ENCODE assay signal across 11 mouse cellular contexts in genomic region chr11:5901320-5901719, GRCm38 (mm10). TPM values are rescaled to one million over a fixed set of nuclear protein-coding genes. Genes with fewer than 3 reads are reported as not detected.
DNase-seq lines count a peak whose midpoint lies in the region; ATAC-seq and TF ChIP-seq lines count a peak whose summit lies in the region.
"Had no signal": no experiment of that assay in that cellular context is flagged by ENCODE, and none has a peak within 500 bp of the region (broad histone marks: within the 10 kb centered on the region; RNA-seq: fewer than 3 reads in every experiment).

No protein-coding gene starts in this region.

- no peak for TF ChIP-seq CTCF in liver, postnatal 0 days (IDR thresholded peaks at IDR 0.05; ENCODE audit: low read depth)

- peaks cover 75% of the 10 kb centered on the region for H3K27me3 ChIP-seq in liver, embryonic 11.5 days (replicated peaks; ENCODE audit: control insufficient read depth, insufficient read depth, low read length)
- H3K27me3 ChIP-seq in liver, postnatal 0 days (ENCODE audit: insufficient read depth, low read length) = peaks cover 46% of the 10 kb centered on the region
- H3K27me3 ChIP-seq in forebrain, embryonic 12.5 days = peaks cover 56% of the 10 kb centered on the region
- H3K27me3 ChIP-seq in intestine, embryonic 15.5 days (replicated peaks) = no peaks in the 10 kb centered on the region
- peaks cover 22% of the 10 kb centered on the region for H3K27me3 ChIP-seq in neural tube, embryonic 13.5 days

- H3K9me3 ChIP-seq in liver, embryonic 11.5 days (ENCODE audit: control insufficient read depth, low read length) = no peaks in the 10 kb centered on the region
- no peaks in the 10 kb centered on the region for H3K9me3 ChIP-seq in liver, postnatal 0 days (ENCODE audit: low read length)
- H3K9me3 ChIP-seq in forebrain, embryonic 12.5 days = no peaks in the 10 kb centered on the region
- H3K9me3 ChIP-seq in intestine, embryonic 15.5 days = no peaks in the 10 kb centered on the region
- no peaks in the 10 kb centered on the region for H3K9me3 ChIP-seq in neural tube, embryonic 13.5 days

- H3K27ac ChIP-seq in liver, embryonic 11.5 days (ENCODE audit: low read depth, low read length) = no peak overlapping the region
- H3K27ac ChIP-seq in liver, postnatal 0 days (ENCODE audit: low read depth) = no peak overlapping the region
- H3K27ac ChIP-seq in forebrain, embryonic 12.5 days = peak overlapping the region; percentile 21; the same call in 1 of the 2 replicates
- peak overlapping the region; percentile 45 for H3K27ac ChIP-seq in intestine, embryonic 15.5 days
- peak overlapping the region; percentile 87 for H3K27ac ChIP-seq in neural tube, embryonic 13.5 days (replicated peaks)

- peak overlapping the region; percentile 37 for H3K4me3 ChIP-seq in liver, embryonic 11.5 days (ENCODE audit: low read depth, low read length)
- H3K4me3 ChIP-seq in liver, postnatal 0 days (ENCODE audit: low read depth, low read length) = no peak overlapping the region
- H3K4me3 ChIP-seq in forebrain, embryonic 12.5 days (replicated peaks) = peak overlapping the region; percentile 41
- peak overlapping the region; percentile 34; the same call in 1 of the 2 replicates for H3K4me3 ChIP-seq in intestine, embryonic 15.5 days (replicated peaks)
- peak overlapping the region; percentile 41 for H3K4me3 ChIP-seq in neural tube, embryonic 13.5 days

- no peaks in the 10 kb centered on the region for H3K36me3 ChIP-seq in liver, embryonic 11.5 days (ENCODE audit: control insufficient read depth, insufficient read depth, low read length)
- 0 out of 2 replicates have a peak, but pooled peaks cover 3% of the 10 kb centered on the region for H3K36me3 ChIP-seq in liver, postnatal 0 days (replicated peaks; ENCODE audit: insufficient read depth, low read length)
- no peaks in the 10 kb centered on the region for H3K36me3 ChIP-seq in forebrain, embryonic 12.5 days (replicated peaks)
- H3K36me3 ChIP-seq in intestine, embryonic 15.5 days = no peaks in the 10 kb centered on the region
- no peaks in the 10 kb centered on the region for H3K36me3 ChIP-seq in neural tube, embryonic 13.5 days

- 0 out of 2 replicates have a peak overlapping the region, but pooled peaks have one; percentile 1 for H3K9ac ChIP-seq in liver, embryonic 11.5 days (ENCODE audit: low read depth, low read length)
- H3K9ac ChIP-seq in liver, postnatal 0 days (replicated peaks) = no peak overlapping the region
- peak overlapping the region; percentile 63 for H3K9ac ChIP-seq in forebrain, embryonic 12.5 days
- peak overlapping the region; percentile 48 for H3K9ac ChIP-seq in intestine, embryonic 15.5 days
- peak overlapping the region; percentile 75 for H3K9ac ChIP-seq in neural tube, embryonic 13.5 days

- peaks cover 15% of the 10 kb centered on the region for H3K4me1 ChIP-seq in liver, embryonic 11.5 days (replicated peaks; ENCODE audit: control insufficient read depth, insufficient read depth, low read length)
- H3K4me1 ChIP-seq in liver, postnatal 0 days (ENCODE audit: insufficient read depth) = peaks cover 4% of the 10 kb centered on the region; the same call in 1 of the 2 replicates
- H3K4me1 ChIP-seq in forebrain, embryonic 12.5 days = peaks cover 31% of the 10 kb centered on the region
- H3K4me1 ChIP-seq in intestine, embryonic 15.5 days (replicated peaks) = peaks cover 37% of the 10 kb centered on the region
- peaks cover 47% of the 10 kb centered on the region for H3K4me1 ChIP-seq in neural tube, embryonic 13.5 days (replicated peaks)

- WGBS in liver, embryonic 11.5 days = 20% methylated on average over 3 of the region's 3 CpGs
- 31% methylated on average over 3 of the region's 3 CpGs for WGBS in liver, postnatal 0 days (ENCODE audit: insufficient replicate concordance)
- 11% methylated on average over 3 of the region's 3 CpGs for WGBS in forebrain, embryonic 12.5 days
- 38% methylated on average over 3 of the region's 3 CpGs for WGBS in intestine, embryonic 15.5 days
- WGBS in neural tube, embryonic 13.5 days = 17% methylated on average over 3 of the region's 3 CpGs

- DNase-seq in liver, embryonic 11.5 days (ENCODE audit: low spot score) = no peak
- no peak for DNase-seq in liver, postnatal 0 days
- DNase-seq in gastrocnemius, postnatal 25 days = no peak
- no peak for DNase-seq in right cerebral cortex, postnatal 25 days
- DNase-seq in right cerebral cortex, postnatal 4 days = no peak
- DNase-seq: thymus, adult 18-20 months had no signal

- H3K4me2 ChIP-seq in liver, embryonic 11.5 days = peak overlapping the region; percentile 52
- H3K4me2 ChIP-seq in liver, postnatal 0 days (ENCODE audit: low read depth, low read length) = no peak overlapping the region
- peak overlapping the region; percentile 75 for H3K4me2 ChIP-seq in forebrain, embryonic 12.5 days
- peak overlapping the region; percentile 70 for H3K4me2 ChIP-seq in intestine, embryonic 15.5 days (replicated peaks)
- H3K4me2 ChIP-seq in neural tube, embryonic 13.5 days = peak overlapping the region; percentile 71

- no peak for ATAC-seq in liver, embryonic 11.5 days (replicated peaks; ENCODE audit: low FRiP score)
- ATAC-seq in liver, postnatal 0 days = no peak
- no peak for ATAC-seq in forebrain, embryonic 12.5 days (ENCODE audit: low FRiP score)
- ATAC-seq in intestine, embryonic 15.5 days = no peak
- ATAC-seq in neural tube, embryonic 13.5 days (ENCODE audit: low read depth) = no peak

- TF ChIP-seq EP300 in liver, postnatal 0 days (IDR thresholded peaks at IDR 0.05; ENCODE audit: low read depth) = no peak

RNA-seq across cellular contexts. Expression of gene Myl7, which starts 2.7 kb away (rescaled TPM):
- polyA plus RNA-seq in liver, embryonic 11.5 days (2014; fragmentation: Nextera tagmentation; extraction: Ambion mirVana) = 73.1 and 156 TPM in 2 replicates
- 2.4 and 2.6 TPM in 2 replicates for polyA plus RNA-seq in liver, postnatal 0 days (2015; fragmentation: Nextera tagmentation; extraction: Ambion mirVana)
- 0.99 and 2.0 TPM in 2 replicates for polyA plus RNA-seq in forebrain, embryonic 12.5 days (2016; fragmentation: Nextera tagmentation; extraction: Ambion mirVana)
- 68.3 and 73.5 TPM in 2 replicates for polyA plus RNA-seq in intestine, embryonic 15.5 days (2015; fragmentation: Nextera tagmentation; extraction: Ambion mirVana)
- 1.7 and 3.5 TPM in 2 replicates for polyA plus RNA-seq in neural tube, embryonic 13.5 days (2015; fragmentation: Nextera tagmentation; extraction: Ambion mirVana)
- not detected for total RNA-seq in gastrocnemius, postnatal 25 days (2021)
- total RNA-seq: layer of hippocampus, adult 8-10 months had no signal
- polyA plus RNA-seq: frontal cortex, adult 2 months had no signal

RNA-seq across cellular contexts. Expression of gene Pold2, which starts 23.2 kb away (rescaled TPM):
- 151 and 158 TPM in 2 replicates for polyA plus RNA-seq in liver, embryonic 11.5 days (2014; fragmentation: Nextera tagmentation; extraction: Ambion mirVana)
- polyA plus RNA-seq in liver, postnatal 0 days (2015; fragmentation: Nextera tagmentation; extraction: Ambion mirVana) = 24.0 and 27.0 TPM in 2 replicates
- 104 and 108 TPM in 2 replicates for polyA plus RNA-seq in forebrain, embryonic 12.5 days (2016; fragmentation: Nextera tagmentation; extraction: Ambion mirVana)
- 137 TPM in 2 replicates for polyA plus RNA-seq in intestine, embryonic 15.5 days (2015; fragmentation: Nextera tagmentation; extraction: Ambion mirVana)
- 52.2 and 59.0 TPM in 2 replicates for polyA plus RNA-seq in neural tube, embryonic 13.5 days (2015; fragmentation: Nextera tagmentation; extraction: Ambion mirVana)
- total RNA-seq in gastrocnemius, postnatal 25 days (2021) = 10 to 100 TPM; 34.8 to 37.6 TPM

RNA-seq across cellular contexts. Expression of gene Aebp1, which starts 39.6 kb away (rescaled TPM):
- polyA plus RNA-seq in liver, embryonic 11.5 days (2014; fragmentation: Nextera tagmentation; extraction: Ambion mirVana) = 11.3 TPM in 2 replicates
- polyA plus RNA-seq in liver, postnatal 0 days (2015; fragmentation: Nextera tagmentation; extraction: Ambion mirVana) = 2.9 and 3.1 TPM in 2 replicates
- 14.6 and 20.5 TPM in 2 replicates for polyA plus RNA-seq in forebrain, embryonic 12.5 days (2016; fragmentation: Nextera tagmentation; extraction: Ambion mirVana)
- polyA plus RNA-seq in intestine, embryonic 15.5 days (2015; fragmentation: Nextera tagmentation; extraction: Ambion mirVana) = 36.4 and 38.4 TPM in 2 replicates
- 23.6 and 24.7 TPM in 2 replicates for polyA plus RNA-seq in neural tube, embryonic 13.5 days (2015; fragmentation: Nextera tagmentation; extraction: Ambion mirVana)
- 10 to 100 TPM; 23.9 to 31.3 TPM for total RNA-seq in gastrocnemius, postnatal 25 days (2021)

RNA-seq across cellular contexts. Expression of gene Gck, which starts 48.6 kb away (rescaled TPM):
- polyA plus RNA-seq in liver, embryonic 11.5 days (2014; fragmentation: Nextera tagmentation; extraction: Ambion mirVana) = 0.35 and 0.45 TPM in 2 replicates
- polyA plus RNA-seq in liver, postnatal 0 days (2015; fragmentation: Nextera tagmentation; extraction: Ambion mirVana) = 0.66 and 1.3 TPM in 2 replicates
- 2.9 and 3.5 TPM in 2 replicates for polyA plus RNA-seq in forebrain, embryonic 12.5 days (2016; fragmentation: Nextera tagmentation; extraction: Ambion mirVana)
- 2.8 and 3.1 TPM in 2 replicates for polyA plus RNA-seq in intestine, embryonic 15.5 days (2015; fragmentation: Nextera tagmentation; extraction: Ambion mirVana)
- 3.0 and 3.3 TPM in 2 replicates for polyA plus RNA-seq in neural tube, embryonic 13.5 days (2015; fragmentation: Nextera tagmentation; extraction: Ambion mirVana)
- total RNA-seq in gastrocnemius, postnatal 25 days (2021) = 1 to 10 TPM; 2.0 to 5.2 TPM

RNA-seq across cellular contexts. Expression of gene Ykt6, which starts 54.2 kb away (rescaled TPM):
- polyA plus RNA-seq in liver, embryonic 11.5 days (2014; fragmentation: Nextera tagmentation; extraction: Ambion mirVana) = 18.4 TPM in 2 replicates
- 15.1 and 16.6 TPM in 2 replicates for polyA plus RNA-seq in liver, postnatal 0 days (2015; fragmentation: Nextera tagmentation; extraction: Ambion mirVana)
- polyA plus RNA-seq in forebrain, embryonic 12.5 days (2016; fragmentation: Nextera tagmentation; extraction: Ambion mirVana) = 58.4 and 59.8 TPM in 2 replicates
- 48.7 and 51.8 TPM in 2 replicates for polyA plus RNA-seq in intestine, embryonic 15.5 days (2015; fragmentation: Nextera tagmentation; extraction: Ambion mirVana)
- 68.9 and 71.2 TPM in 2 replicates for polyA plus RNA-seq in neural tube, embryonic 13.5 days (2015; fragmentation: Nextera tagmentation; extraction: Ambion mirVana)
- total RNA-seq in gastrocnemius, postnatal 25 days (2021) = 10 to 100 TPM; 38.1 to 38.9 TPM

Comparison
In these comparisons a context has a peak if more than half of its experiments do, and no peak if none do; other contexts are left out.
1. RNA of gene Myl7, which starts 2.7 kb away (polyA plus RNA-seq): 73.1 to 156 TPM in liver, embryonic 11.5 days and 68.3 to 73.5 TPM in intestine, embryonic 15.5 days; 1.7 to 3.5 TPM in neural tube, embryonic 13.5 days, 2.4 to 2.6 TPM in liver, postnatal 0 days and 0.99 to 2.0 TPM in forebrain, embryonic 12.5 days; every median in the first group is over 10 times any median in the second.
2. H3K27ac ChIP-seq: peak in forebrain, embryonic 12.5 days (single experiment), intestine, embryonic 15.5 days (single experiment) and neural tube, embryonic 13.5 days (single experiment); none in liver, embryonic 11.5 days (single experiment) and liver, postnatal 0 days (single experiment).